Mouse (Mus musculus): ENCODE measurements around the gene Ppard. TPM values are rescaled to one million over a fixed set of nuclear protein-coding genes. Genes with fewer than 3 reads are reported as not detected.
A peak's percentile ranks its signal among the peaks of the same experiment; 100 is the strongest.

Ppard gene
- 0.62 and 0.77 TPM in 2 replicates for polyA plus RNA-seq (2015; fragmentation: Nextera tagmentation; extraction: Ambion mirVana)

DNA sequence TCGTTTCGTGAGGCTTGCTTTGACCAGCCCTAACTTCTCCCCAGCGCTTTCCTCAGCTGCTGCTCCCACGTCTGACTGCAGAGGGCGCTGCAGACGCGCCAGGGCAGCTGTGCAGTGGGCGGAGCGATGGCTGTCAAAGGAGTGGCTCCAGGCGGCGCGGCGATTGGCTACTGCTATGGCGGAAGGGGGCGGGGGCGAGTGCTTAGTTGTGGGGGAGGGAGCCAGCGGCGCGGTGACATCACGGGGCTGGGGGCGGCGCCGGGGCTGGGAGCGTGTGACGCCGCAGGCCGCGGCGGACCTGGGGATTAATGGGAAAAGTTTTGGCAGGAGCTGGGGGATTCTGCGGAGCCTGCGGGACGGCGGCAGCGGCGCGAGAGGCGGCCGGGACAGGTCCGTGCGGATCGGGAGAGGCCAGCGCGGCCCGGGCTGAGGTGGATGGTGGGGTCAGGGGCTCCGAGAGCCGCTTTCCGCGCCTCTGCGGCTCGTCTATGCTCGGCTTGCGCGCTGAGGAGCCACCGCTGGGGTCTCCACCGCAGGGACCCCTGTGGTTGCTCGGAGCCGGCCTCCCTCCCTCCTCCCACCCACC is at the start of gene Ppard:
Gene Ppard, plus strand, starts transcription at position 226 of the 586 bp plus-strand sequence.
- no peaks in the 10 kb centered on the region for H3K9me3 ChIP-seq (replicated peaks; ENCODE audit: control insufficient read depth, low read length)
- peak within 1 kb of the TSS; percentile 93 for H3K9ac ChIP-seq (ENCODE audit: low read depth, low read length)
- H3K4me1 ChIP-seq (ENCODE audit: control insufficient read depth, low read depth, low read length), result peaks cover 34% of the 10 kb centered on the region
- no peaks in the 10 kb centered on the region for H3K36me3 ChIP-seq (ENCODE audit: control insufficient read depth, insufficient read depth)
- peak; percentile 96 for ATAC-seq (ENCODE audit: low read depth)
- WGBS (ENCODE audit: insufficient replicate concordance), result under 1% methylated on average over 52 of the region's 57 CpGs
- H3K27me3 ChIP-seq (ENCODE audit: control insufficient read depth, insufficient read depth, low read depth, low read length), result no peaks in the 10 kb centered on the region
- H3K4me2 ChIP-seq (ENCODE audit: low read depth, low read length), result peak within 1 kb of the TSS; percentile 92
- H3K27ac ChIP-seq (ENCODE audit: low read length), result peak within 1 kb of the TSS; percentile 62
- peak within 1 kb of the TSS; percentile 86 for H3K4me3 ChIP-seq (ENCODE audit: low read depth, low read length)

DNA sequence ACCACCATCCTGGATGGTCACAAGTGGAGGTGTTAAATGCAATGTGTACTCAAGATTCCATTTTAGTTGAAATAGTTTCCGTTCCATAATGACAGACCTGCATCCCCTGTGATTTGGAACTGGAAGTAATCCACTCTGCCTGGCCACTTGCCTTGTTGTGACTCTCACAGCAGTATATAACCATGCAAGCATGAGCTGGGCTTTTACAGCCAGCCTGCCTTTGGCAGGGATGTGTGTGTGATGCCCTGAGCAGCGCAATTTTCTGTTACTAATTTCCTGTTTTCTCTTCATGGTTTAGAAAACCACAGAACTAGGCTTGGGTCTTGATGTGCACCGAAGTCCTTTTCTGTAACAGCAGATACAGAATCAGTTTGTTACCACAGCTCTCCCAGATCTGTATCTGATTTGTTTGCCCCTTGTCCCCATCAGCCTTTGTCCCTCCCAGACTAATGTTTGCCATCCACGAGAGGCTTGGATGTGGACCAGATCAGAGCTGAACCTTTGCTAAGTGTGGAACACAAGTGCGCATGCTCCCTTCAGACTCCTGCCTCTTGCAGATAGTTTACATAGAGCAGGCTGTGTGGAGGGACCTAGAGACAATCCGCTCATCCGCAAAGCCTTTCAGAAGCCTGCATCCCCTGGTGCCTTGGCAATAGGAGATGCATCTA is 47.4 kb upstream of the Ppard start:
- Histone ChIP-seq H3K36me3 (ENCODE audit: control insufficient read depth, insufficient read depth) (no peaks in the 10 kb centered on the region), H3K27me3 (ENCODE audit: control insufficient read depth, insufficient read depth, low read depth, low read length) (no peaks in the 10 kb centered on the region), H3K9ac (ENCODE audit: low read depth, low read length) (no peak overlapping the region), H3K4me2 (ENCODE audit: low read depth, low read length) (no peak overlapping the region), H3K4me1 (ENCODE audit: control insufficient read depth, low read depth, low read length) (peaks cover 37% of the 10 kb centered on the region), H3K9me3 (replicated peaks; ENCODE audit: control insufficient read depth, low read length) (no peaks in the 10 kb centered on the region), H3K4me3 (ENCODE audit: low read depth, low read length) (no peak overlapping the region), H3K27ac (ENCODE audit: low read length) (0 out of 2 replicates have a peak overlapping the region, but pooled peaks have one; percentile 41)
- 39% methylated on average over 7 of the region's 7 CpGs for WGBS (ENCODE audit: insufficient replicate concordance)
- peak; percentile 79 for ATAC-seq (ENCODE audit: low read depth)

DNA sequence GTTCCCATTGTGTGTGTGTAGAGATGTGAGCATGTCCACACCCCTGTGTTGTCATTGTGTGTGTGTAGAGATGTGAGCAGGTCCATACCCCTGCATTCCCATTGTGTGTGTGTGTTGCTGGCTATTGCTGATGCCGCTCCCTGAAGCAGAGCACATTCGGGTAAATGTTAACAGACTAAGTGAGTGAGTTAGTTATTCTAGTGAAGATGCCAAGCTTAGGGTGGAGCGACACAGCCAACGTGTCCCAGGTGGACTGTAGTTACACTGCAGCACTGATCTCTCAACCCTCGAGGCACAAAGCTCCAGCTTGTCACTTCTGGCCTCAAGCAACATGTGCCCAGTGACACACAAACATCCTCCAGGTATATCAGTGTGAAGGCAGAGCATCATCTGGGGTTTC is 44.2 kb upstream of the Ppard start:
- H3K9ac ChIP-seq (ENCODE audit: low read depth, low read length), result no peak overlapping the region
- H3K4me3 ChIP-seq (ENCODE audit: low read depth, low read length), result no peak overlapping the region
- no peak overlapping the region for H3K4me2 ChIP-seq (ENCODE audit: low read depth, low read length)
- H3K27me3 ChIP-seq (ENCODE audit: control insufficient read depth, insufficient read depth, low read depth, low read length), result no peaks in the 10 kb centered on the region
- no peaks in the 10 kb centered on the region for H3K9me3 ChIP-seq (replicated peaks; ENCODE audit: control insufficient read depth, low read length)
- peaks cover 20% of the 10 kb centered on the region for H3K4me1 ChIP-seq (ENCODE audit: control insufficient read depth, low read depth, low read length)
- H3K36me3 ChIP-seq (ENCODE audit: control insufficient read depth, insufficient read depth), result no peaks in the 10 kb centered on the region
- no peak for ATAC-seq (ENCODE audit: low read depth)
- H3K27ac ChIP-seq (ENCODE audit: low read length), result no peak overlapping the region
- 61% methylated on average over 5 of the region's 5 CpGs for WGBS (ENCODE audit: insufficient replicate concordance)

DNA sequence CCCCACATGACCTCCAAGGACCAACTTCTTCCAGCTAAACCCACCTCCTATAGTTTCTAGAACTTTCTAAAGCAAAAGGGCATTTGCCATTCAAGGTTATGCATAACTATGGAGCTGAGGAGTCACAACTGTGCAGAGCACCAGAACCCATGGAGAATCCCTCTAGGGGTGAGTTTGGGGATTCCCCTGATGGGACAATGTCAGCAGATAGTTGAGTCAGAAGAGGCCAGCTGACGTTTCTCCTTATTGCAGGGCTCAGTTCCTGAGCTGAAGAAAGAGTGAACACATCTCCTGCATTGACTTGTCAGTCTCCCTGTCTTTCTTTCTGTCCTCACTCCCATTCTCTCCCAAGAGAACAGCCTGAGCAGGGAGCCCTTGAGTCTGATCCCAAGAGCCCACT is 39.7 kb upstream of the Ppard start:
- 40% methylated on average over 1 of the region's 1 CpGs for WGBS (ENCODE audit: insufficient replicate concordance)
- Histone ChIP-seq H3K4me3 (ENCODE audit: low read depth, low read length) (no peak overlapping the region), H3K9ac (ENCODE audit: low read depth, low read length) (no peak overlapping the region), H3K4me1 (ENCODE audit: control insufficient read depth, low read depth, low read length) (no peaks in the 10 kb centered on the region), H3K36me3 (ENCODE audit: control insufficient read depth, insufficient read depth) (no peaks in the 10 kb centered on the region), H3K27me3 (ENCODE audit: control insufficient read depth, insufficient read depth, low read depth, low read length) (no peaks in the 10 kb centered on the region), H3K9me3 (replicated peaks; ENCODE audit: control insufficient read depth, low read length) (no peaks in the 10 kb centered on the region), H3K4me2 (ENCODE audit: low read depth, low read length) (no peak overlapping the region), H3K27ac (ENCODE audit: low read length) (no peak overlapping the region)
- no peak for ATAC-seq (ENCODE audit: low read depth)

DNA sequence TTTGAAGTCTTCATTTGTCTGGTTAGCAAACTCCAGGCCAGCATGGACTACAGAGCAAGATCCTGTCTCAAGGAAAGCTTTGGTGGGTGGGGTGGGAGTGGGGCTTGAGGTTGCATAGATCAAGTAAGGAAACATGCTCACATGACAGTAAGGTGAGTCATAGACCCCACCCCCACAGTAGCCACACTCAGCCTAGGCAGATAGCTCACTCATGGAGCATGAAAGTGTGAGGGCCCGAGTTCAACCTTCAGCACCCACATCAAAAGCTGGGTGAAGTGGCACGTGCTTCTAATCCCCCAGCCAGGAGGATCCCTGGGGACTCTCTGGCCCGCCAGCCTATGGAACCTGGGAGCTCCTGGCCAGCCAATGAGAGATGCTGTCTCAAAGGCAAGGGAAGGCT is 38.9 kb upstream of the Ppard start:
- no peaks in the 10 kb centered on the region for H3K4me1 ChIP-seq (ENCODE audit: control insufficient read depth, low read depth, low read length)
- H3K27me3 ChIP-seq (ENCODE audit: control insufficient read depth, insufficient read depth, low read depth, low read length), result no peaks in the 10 kb centered on the region
- no peak overlapping the region for H3K9ac ChIP-seq (ENCODE audit: low read depth, low read length)
- 67% methylated on average over 3 of the region's 3 CpGs for WGBS (ENCODE audit: insufficient replicate concordance)
- H3K9me3 ChIP-seq (replicated peaks; ENCODE audit: control insufficient read depth, low read length), result no peaks in the 10 kb centered on the region
- no peak overlapping the region for H3K4me2 ChIP-seq (ENCODE audit: low read depth, low read length)
- no peak for ATAC-seq (ENCODE audit: low read depth)
- H3K4me3 ChIP-seq (ENCODE audit: low read depth, low read length), result no peak overlapping the region
- H3K36me3 ChIP-seq (ENCODE audit: control insufficient read depth, insufficient read depth), result no peaks in the 10 kb centered on the region
- no peak overlapping the region for H3K27ac ChIP-seq (ENCODE audit: low read length)

DNA sequence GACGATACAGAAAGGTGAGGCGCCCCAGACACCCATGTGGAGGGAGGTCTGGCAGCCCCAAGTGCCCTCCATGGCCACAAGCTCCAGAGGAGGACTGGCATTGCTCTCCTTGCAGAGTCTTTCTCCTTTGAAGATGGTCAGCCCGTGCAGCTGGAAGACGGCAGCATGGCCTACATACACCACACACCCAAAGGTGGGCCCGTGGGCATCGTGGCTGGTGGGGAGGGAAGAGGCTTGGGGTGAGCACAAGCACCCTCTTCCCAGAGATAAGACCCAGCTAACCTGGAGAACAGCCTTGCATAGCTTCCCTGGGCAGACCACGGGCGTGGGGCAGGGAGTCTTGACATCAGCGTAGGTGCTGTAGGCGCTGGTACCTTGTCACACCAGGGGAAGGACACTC is 37.5 kb upstream of the Ppard start:
- 70% methylated on average over 10 of the region's 10 CpGs for WGBS (ENCODE audit: insufficient replicate concordance)
- ATAC-seq (ENCODE audit: low read depth), result no peak
- no peak overlapping the region for H3K4me2 ChIP-seq (ENCODE audit: low read depth, low read length)
- no peak overlapping the region for H3K9ac ChIP-seq (ENCODE audit: low read depth, low read length)
- H3K9me3 ChIP-seq (replicated peaks; ENCODE audit: control insufficient read depth, low read length), result no peaks in the 10 kb centered on the region
- no peak overlapping the region for H3K4me3 ChIP-seq (ENCODE audit: low read depth, low read length)
- no peaks in the 10 kb centered on the region for H3K4me1 ChIP-seq (ENCODE audit: control insufficient read depth, low read depth, low read length)
- H3K36me3 ChIP-seq (ENCODE audit: control insufficient read depth, insufficient read depth), result no peaks in the 10 kb centered on the region; the same call in 1 of the 2 replicates
- no peaks in the 10 kb centered on the region for H3K27me3 ChIP-seq (ENCODE audit: control insufficient read depth, insufficient read depth, low read depth, low read length)
- no peak overlapping the region for H3K27ac ChIP-seq (ENCODE audit: low read length)

DNA sequence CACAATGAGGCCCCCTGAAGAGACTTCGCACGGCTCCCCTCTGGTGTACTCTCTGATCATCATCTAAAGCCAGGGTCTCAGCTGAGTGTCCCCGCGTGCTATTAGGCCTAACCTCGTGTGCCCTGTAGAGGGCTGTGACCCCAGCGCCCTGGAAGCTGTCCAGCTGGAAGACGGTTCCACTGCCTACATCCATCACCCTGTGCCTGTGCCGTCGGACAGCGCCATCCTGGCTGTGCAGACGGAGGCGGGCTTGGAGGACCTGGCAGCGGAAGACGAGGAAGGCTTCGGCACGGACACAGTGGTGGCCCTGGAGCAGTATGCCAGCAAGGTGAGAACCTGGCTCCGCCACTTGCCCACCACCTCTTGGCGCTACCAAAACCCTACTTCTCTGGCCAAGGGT is 34.9 kb upstream of the Ppard start:
- 75% methylated on average over 18 of the region's 18 CpGs for WGBS (ENCODE audit: insufficient replicate concordance)
- ATAC-seq (ENCODE audit: low read depth), result no peak
- H3K36me3 ChIP-seq (ENCODE audit: control insufficient read depth, insufficient read depth), result no peaks in the 10 kb centered on the region; the same call in 1 of the 2 replicates
- H3K27ac ChIP-seq (ENCODE audit: low read length), result no peak overlapping the region
- no peak overlapping the region for H3K9ac ChIP-seq (ENCODE audit: low read depth, low read length)
- no peaks in the 10 kb centered on the region for H3K27me3 ChIP-seq (ENCODE audit: control insufficient read depth, insufficient read depth, low read depth, low read length)
- no peaks in the 10 kb centered on the region for H3K4me1 ChIP-seq (ENCODE audit: control insufficient read depth, low read depth, low read length)
- H3K4me3 ChIP-seq (ENCODE audit: low read depth, low read length), result no peak overlapping the region
- H3K9me3 ChIP-seq (replicated peaks; ENCODE audit: control insufficient read depth, low read length), result no peaks in the 10 kb centered on the region
- H3K4me2 ChIP-seq (ENCODE audit: low read depth, low read length), result no peak overlapping the region

DNA sequence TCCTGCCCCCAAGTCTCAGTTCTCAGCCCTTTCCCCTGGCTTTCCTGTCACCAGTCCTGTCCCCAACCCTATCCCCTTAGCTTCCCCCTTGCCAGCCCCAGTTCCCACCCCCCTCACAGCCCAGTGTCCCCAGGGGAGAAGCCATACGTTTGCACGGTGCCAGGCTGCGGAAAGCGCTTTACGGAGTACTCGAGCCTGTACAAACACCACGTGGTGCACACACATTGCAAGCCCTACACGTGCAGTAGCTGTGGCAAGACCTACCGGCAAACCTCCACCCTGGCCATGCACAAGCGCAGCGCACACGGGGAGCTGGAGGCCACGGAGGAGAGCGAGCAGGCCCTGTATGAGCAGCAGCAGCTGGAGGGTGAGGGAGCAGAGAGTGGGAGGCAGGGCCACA is 30.5 kb upstream of the Ppard start:
- ATAC-seq (ENCODE audit: low read depth), result no peak
- 79% methylated on average over 14 of the region's 14 CpGs for WGBS (ENCODE audit: insufficient replicate concordance)
- Histone ChIP-seq H3K4me1 (ENCODE audit: control insufficient read depth, low read depth, low read length) (peaks cover under 1% of the 10 kb centered on the region), H3K4me3 (ENCODE audit: low read depth, low read length) (no peak overlapping the region), H3K9me3 (replicated peaks; ENCODE audit: control insufficient read depth, low read length) (no peaks in the 10 kb centered on the region), H3K27ac (ENCODE audit: low read length) (no peak overlapping the region), H3K4me2 (ENCODE audit: low read depth, low read length) (no peak overlapping the region), H3K9ac (ENCODE audit: low read depth, low read length) (no peak overlapping the region), H3K36me3 (ENCODE audit: control insufficient read depth, insufficient read depth) (no peaks in the 10 kb centered on the region; the same call in 1 of the 2 replicates), H3K27me3 (ENCODE audit: control insufficient read depth, insufficient read depth, low read depth, low read length) (no peaks in the 10 kb centered on the region)

DNA sequence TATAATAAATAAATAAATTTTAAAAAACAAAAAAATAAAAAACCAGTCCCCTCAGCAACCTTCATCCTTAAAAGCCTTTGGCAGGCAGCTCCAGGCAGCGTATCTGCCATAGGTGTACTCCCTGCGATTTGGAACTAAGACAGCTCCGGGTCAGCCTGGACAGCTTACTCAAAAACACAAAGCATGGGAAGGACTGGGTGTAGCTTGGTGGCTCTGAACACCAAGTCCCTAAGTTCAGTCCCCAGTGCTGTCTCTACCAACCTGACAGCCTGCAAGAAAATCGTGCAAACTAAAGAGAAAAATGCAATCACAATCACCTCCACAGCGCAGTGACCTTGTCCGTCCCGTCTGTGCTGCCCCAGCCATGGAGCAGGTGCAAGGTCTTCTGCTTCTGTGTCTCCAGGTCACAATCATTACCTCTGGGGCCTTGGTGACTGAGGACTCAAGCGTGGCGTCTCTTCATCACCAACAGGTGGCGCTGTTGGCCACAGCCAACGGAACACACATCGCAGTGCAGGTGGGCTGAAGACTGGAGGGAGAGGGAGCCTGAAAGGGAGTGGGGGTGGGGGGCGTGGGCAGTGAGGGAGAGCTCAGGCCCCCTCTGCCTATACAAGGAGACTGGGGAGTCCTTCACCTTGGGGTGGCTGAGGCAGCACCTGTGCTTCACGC is 28.3 kb upstream of the Ppard start:
- WGBS (ENCODE audit: insufficient replicate concordance), result 26% methylated on average over 14 of the region's 14 CpGs
- no peak overlapping the region for H3K9ac ChIP-seq (ENCODE audit: low read depth, low read length)
- H3K36me3 ChIP-seq (ENCODE audit: control insufficient read depth, insufficient read depth), result no peaks in the 10 kb centered on the region; the same call in 1 of the 2 replicates
- ATAC-seq (ENCODE audit: low read depth), result no peak
- H3K4me1 ChIP-seq (ENCODE audit: control insufficient read depth, low read depth, low read length), result peaks cover 13% of the 10 kb centered on the region
- no peaks in the 10 kb centered on the region for H3K27me3 ChIP-seq (ENCODE audit: control insufficient read depth, insufficient read depth, low read depth, low read length)
- H3K4me2 ChIP-seq (ENCODE audit: low read depth, low read length), result no peak overlapping the region
- no peaks in the 10 kb centered on the region for H3K9me3 ChIP-seq (replicated peaks; ENCODE audit: control insufficient read depth, low read length)
- H3K4me3 ChIP-seq (ENCODE audit: low read depth, low read length), result no peak overlapping the region
- no peak overlapping the region for H3K27ac ChIP-seq (ENCODE audit: low read length)

Data from liver, embryonic 16.5 days (tissue).